Comparison of ENCODE assay signal across 15 mouse cellular contexts in the genomic region with DNA sequence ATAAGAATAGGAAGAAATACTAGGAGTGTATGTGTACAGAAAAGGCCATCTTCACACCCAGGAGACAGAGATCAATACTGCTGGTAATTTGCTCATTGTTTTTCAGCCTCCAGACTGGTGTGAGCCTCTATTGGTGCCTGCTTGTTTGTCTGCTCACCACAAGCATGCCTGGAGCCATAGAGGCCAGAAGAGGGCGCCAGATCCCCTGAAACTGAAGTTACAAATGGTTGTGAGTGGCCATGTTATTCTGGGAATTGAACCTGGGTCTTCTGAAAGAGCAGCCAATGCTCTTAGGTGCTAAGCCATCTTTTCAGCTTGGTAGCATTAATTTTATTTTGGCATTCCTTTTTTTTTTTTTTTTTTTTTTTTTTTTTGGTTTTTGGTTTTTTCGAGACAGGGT. TPM values are rescaled to one million over a fixed set of nuclear protein-coding genes. Genes with fewer than 3 reads are reported as not detected.
A peak's percentile ranks its signal among the peaks of the same experiment; 100 is the strongest.
DNase-seq lines count a peak whose midpoint lies in the region; ATAC-seq and TF ChIP-seq lines count a peak whose summit lies in the region.
"Had no signal": no experiment of that assay in that cellular context is flagged by ENCODE, and none has a peak within 500 bp of the region (broad histone marks: within the 10 kb centered on the region; RNA-seq: fewer than 3 reads in every experiment).

No protein-coding gene starts in this region.

- H3K4me3 ChIP-seq in liver, postnatal 0 days (ENCODE audit: low read depth, low read length) = no peak overlapping the region
- H3K4me3 ChIP-seq in bone marrow, adult 2 months (replicated peaks; ENCODE audit: control insufficient read depth, low read depth, low read length) = no peak overlapping the region
- H3K4me3 ChIP-seq: embryonic facial prominence, embryonic 13.5 days; hindbrain, embryonic 13.5 days; limb, embryonic 10.5 days had no signal

- peak; percentile 28 for TF ChIP-seq CTCF in liver, postnatal 0 days (IDR thresholded peaks at IDR 0.05; ENCODE audit: low read depth)
- TF ChIP-seq CTCF in bone marrow, adult 2 months (IDR thresholded peaks at IDR 0.05; ENCODE audit: control insufficient read depth, insufficient read depth, low read length) = peak; percentile 47

- TF ChIP-seq POLR2A in bone marrow, adult 2 months (IDR thresholded peaks at IDR 0.05; ENCODE audit: borderline replicate concordance, control insufficient read depth, low read depth, low read length) = no peak

- H3K27me3 ChIP-seq in liver, postnatal 0 days (ENCODE audit: insufficient read depth, low read length) = no peaks in the 10 kb centered on the region
- H3K27me3 ChIP-seq: embryonic facial prominence, embryonic 13.5 days; hindbrain, embryonic 13.5 days had no signal

- no peak overlapping the region for H3K27ac ChIP-seq in liver, postnatal 0 days (ENCODE audit: low read depth)
- H3K27ac ChIP-seq in bone marrow, adult 2 months (ENCODE audit: control insufficient read depth, insufficient read depth, low read depth, low read length, poor library complexity) = no peak overlapping the region
- H3K27ac ChIP-seq: embryonic facial prominence, embryonic 13.5 days; hindbrain, embryonic 13.5 days; limb, embryonic 10.5 days had no signal

- no peaks in the 10 kb centered on the region for H3K4me1 ChIP-seq in liver, postnatal 0 days (ENCODE audit: insufficient read depth)
- no peaks in the 10 kb centered on the region for H3K4me1 ChIP-seq in bone marrow, adult 2 months (ENCODE audit: control insufficient read depth, insufficient read depth, low read length)
- H3K4me1 ChIP-seq: embryonic facial prominence, embryonic 13.5 days; hindbrain, embryonic 13.5 days; limb, embryonic 10.5 days had no signal

- no peak for TF ChIP-seq EP300 in liver, postnatal 0 days (IDR thresholded peaks at IDR 0.05; ENCODE audit: low read depth)

- H3K4me2 ChIP-seq in liver, postnatal 0 days (ENCODE audit: low read depth, low read length) = no peak overlapping the region
- H3K4me2 ChIP-seq: embryonic facial prominence, embryonic 13.5 days; hindbrain, embryonic 13.5 days; midbrain, embryonic 11.5 days had no signal

- H3K36me3 ChIP-seq in liver, postnatal 0 days (replicated peaks; ENCODE audit: insufficient read depth, low read length) = no peaks in the 10 kb centered on the region
- H3K36me3 ChIP-seq: embryonic facial prominence, embryonic 13.5 days; hindbrain, embryonic 13.5 days; limb, embryonic 10.5 days had no signal

- DNase-seq in liver, postnatal 0 days = peak; percentile 14
- DNase-seq in liver (no peak), ES-CJ7 (ENCODE audit: low read depth, low spot score) (peak; percentile 60)
- peak; percentile 2 to 13 for DNase-seq in thymus, postnatal 36 days
- no peak for DNase-seq in heart, postnatal 36 days
- DNase-seq in spleen, postnatal 14 days (ENCODE audit: low spot score in 2 of 2) = no peak
- DNase-seq: adrenal gland, adult 8-10 months; cerebellum, postnatal 25 days; gastrocnemius, postnatal 10 days; spleen, adult 18-20 months had no signal

- no peak overlapping the region for H3K9ac ChIP-seq in liver, postnatal 0 days (replicated peaks)
- H3K9ac ChIP-seq: embryonic facial prominence, embryonic 13.5 days; hindbrain, embryonic 13.5 days had no signal

- no peak for ATAC-seq in liver, postnatal 0 days

- intact Hi-C loops in heart, postnatal 36 days (cut with DNase I) = no loop called here

- 54% methylated on average over 2 of the region's 2 CpGs for WGBS in liver, postnatal 0 days (ENCODE audit: insufficient replicate concordance)
- WGBS in bone marrow, adult 2 months = 39% methylated on average over 2 of the region's 2 CpGs

- H3K9me3 ChIP-seq in liver, postnatal 0 days (ENCODE audit: low read length) = no peaks in the 10 kb centered on the region
- H3K9me3 ChIP-seq: embryonic facial prominence, embryonic 13.5 days; hindbrain, embryonic 13.5 days; limb, embryonic 10.5 days had no signal

RNA-seq across cellular contexts. Expression of a gene that starts 25.7 kb away (rescaled TPM):
- polyA plus RNA-seq in liver, postnatal 0 days (2015; fragmentation: Nextera tagmentation; extraction: Ambion mirVana) = 0.07 TPM in 1 of 2 replicates, not detected in the other
- not detected in 2 replicates for polyA plus RNA-seq in bone marrow, adult 2 months (2011; ENCODE audit: insufficient read depth, insufficient read length, low replicate concordance, missing spikeins)
- under 1 TPM in 1 of 2 experiments, not detected in 1; 0.19 TPM for total RNA-seq in heart, postnatal 36 days (2021)

Comparison
In these comparisons a context has a peak if more than half of its experiments do, and no peak if none do; other contexts are left out.
1. DNase-seq: peak in liver, postnatal 0 days (single experiment), ES-CJ7 (single experiment) and thymus, postnatal 36 days (2 of 2); none in liver (single experiment), heart, postnatal 36 days (0 of 2) and spleen, postnatal 14 days (0 of 2).